Mouse (Mus musculus) myocyte (in vitro differentiated cells): Measurements from ENCODE around the gene Micu2.

Source experiments
- CEBPB ChIP-seq: IDR thresholded peaks from 2 replicates; pipeline ENCODE4 v1.6.1; 2011; ENCODE audit warnings: mild to moderate bottlenecking, moderate library complexity; ENCODE audit not compliant: poor library complexity, insufficient read depth, severe bottlenecking
- E2F4 ChIP-seq: IDR thresholded peaks from one replicate; pipeline ENCODE4 v1.6.1; 2011; ENCODE audit warnings: mild to moderate bottlenecking, control low read depth, moderate library complexity; ENCODE audit not compliant: insufficient read depth
- MAX ChIP-seq: IDR thresholded peaks from one replicate; pipeline ENCODE4 v1.6.1; 2011; ENCODE audit warnings: low read depth, mild to moderate bottlenecking, control low read depth
- MYOG ChIP-seq, 3 experiments: IDR thresholded peaks; one replicate each; pipeline ENCODE4 v1.6.1; 2011; ENCODE audit warnings: control low read depth in 2 of 3, low read depth in 2 of 3, mild to moderate bottlenecking in 2 of 3; ENCODE audit not compliant: insufficient read length in 2 of 3, control insufficient read depth in 1 of 3, insufficient read depth in 1 of 3
- POLR2A ChIP-seq: IDR thresholded peaks from one replicate; pipeline ENCODE4 v1.6.1; 2011; ENCODE audit warnings: low read depth, mild to moderate bottlenecking, control low read depth, moderate library complexity; ENCODE audit not compliant: insufficient read length
- TCF12 ChIP-seq: IDR thresholded peaks from one replicate; pipeline ENCODE4 v1.6.1; 2011; ENCODE audit warnings: mild to moderate bottlenecking, control low read depth; ENCODE audit not compliant: poor library complexity, insufficient read depth, severe bottlenecking
- TCF3 ChIP-seq: IDR thresholded peaks from one replicate; pipeline ENCODE4 v1.6.1; 2011; ENCODE audit warnings: low read depth, control low read depth; ENCODE audit not compliant: insufficient read length
- USF1 ChIP-seq: IDR thresholded peaks from one replicate; pipeline ENCODE4 v1.6.1; 2011; ENCODE audit warnings: low read depth, mild to moderate bottlenecking, control low read depth, moderate library complexity

DNA sequence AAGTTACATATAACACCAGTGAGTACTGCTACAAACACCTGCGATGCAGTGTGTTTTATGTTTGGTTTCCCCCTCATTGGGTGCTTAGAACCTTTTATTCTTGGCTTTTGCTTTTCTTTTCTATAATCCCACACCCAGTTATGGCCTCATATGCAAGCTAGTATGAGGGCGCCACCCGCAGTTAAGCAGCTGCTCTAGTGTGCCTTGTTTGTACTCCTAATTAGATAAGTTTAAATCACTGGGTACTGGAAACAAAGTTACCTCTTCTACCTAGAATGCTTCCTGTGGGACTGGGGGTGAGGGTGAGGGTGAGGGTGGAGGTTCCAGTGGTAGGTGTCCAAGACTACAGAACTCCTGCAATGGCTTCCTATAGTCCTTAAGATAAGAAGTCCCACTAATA, 2.9 kb downstream of the Micu2 start:
- TF ChIP-seq POLR2A (no peak), CEBPB (no peak), MYOG (IDR thresholded peaks at IDR 0.05; ENCODE audit: control insufficient read depth in 1 of 3, insufficient read depth in 1 of 3, insufficient read length in 2 of 3, low read depth in 2 of 3) (no peak), USF1 (no peak), TCF12 (no peak), E2F4 (no peak), TCF3 (no peak), MAX (no peak)
